Mouse (Mus musculus): ENCODE results near the gene Smok3c. TPM values are rescaled to one million over a fixed set of nuclear protein-coding genes. Genes with fewer than 3 reads are reported as not detected.

Smok3c gene
- polyA plus RNA-seq, 1 experiment from 2014 or later: not detected

DNA sequence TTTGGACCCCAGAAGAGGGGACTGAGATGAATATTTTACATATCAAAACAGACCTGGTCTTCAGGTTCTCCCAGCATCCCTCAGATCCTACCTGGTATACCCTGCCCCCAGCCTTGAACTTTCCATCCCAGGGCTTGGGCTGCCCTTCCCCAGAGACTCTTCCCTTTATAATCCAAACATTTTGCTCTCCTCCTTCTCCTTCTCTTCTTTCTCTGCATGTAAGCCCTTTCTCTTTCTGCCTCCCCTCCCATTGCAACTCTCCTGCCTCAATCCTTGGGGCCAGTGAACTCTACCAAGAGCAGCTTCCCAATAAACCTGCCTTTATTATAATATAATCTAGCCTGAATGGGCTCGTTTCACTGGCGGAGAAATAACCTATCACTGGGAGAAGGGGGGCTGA, 30.9 kb downstream of the Smok3c start:
- ATAC-seq (no peak), DNase-seq (ENCODE audit: low spot score) (no peak)
- Histone ChIP-seq H3K9ac (replicated peaks; ENCODE audit: low read depth) (no peak overlapping the region), H3K27me3 (replicated peaks; ENCODE audit: insufficient read depth, low read length) (no peaks in the 10 kb centered on the region), H3K27ac (ENCODE audit: low read length) (no peak overlapping the region), H3K36me3 (ENCODE audit: insufficient read depth, low read length) (no peaks in the 10 kb centered on the region), H3K4me3 (ENCODE audit: low read depth, low read length) (no peak overlapping the region), H3K9me3 (ENCODE audit: low read length) (no peaks in the 10 kb centered on the region), H3K4me1 (ENCODE audit: insufficient read depth, low read depth, low read length) (peaks cover 11% of the 10 kb centered on the region; the same call in 1 of the 2 replicates), H3K4me2 (replicated peaks; ENCODE audit: low read depth, low read length) (no peak overlapping the region)
- WGBS: 92% methylated on average over 2 of the region's 2 CpGs
- TF ChIP-seq CTCF (IDR thresholded peaks at IDR 0.05) (no peak), EP300 (IDR thresholded peaks at IDR 0.05) (no peak)

DNA sequence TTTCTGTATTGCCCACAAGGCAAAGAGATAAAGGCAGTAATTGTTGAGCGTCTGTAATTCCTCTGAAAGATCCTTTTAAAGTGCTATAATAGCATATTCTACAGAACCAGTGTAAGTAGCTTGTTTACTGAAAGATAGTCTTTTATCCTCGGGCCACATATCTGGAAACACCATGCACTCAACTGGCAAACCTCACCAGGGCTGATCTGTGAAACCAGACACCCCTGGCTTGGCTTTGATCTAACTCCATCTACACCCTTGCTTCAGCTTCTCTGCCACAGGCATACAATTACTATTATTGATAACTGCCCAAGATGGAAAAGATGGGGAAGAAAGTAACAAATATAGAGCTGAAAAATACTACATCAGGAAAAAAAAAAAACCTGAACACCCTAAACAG, 31.5 kb downstream of the Smok3c start:
- WGBS: 49% methylated on average over 2 of the region's 2 CpGs
- DNase-seq (ENCODE audit: low spot score) (no peak), ATAC-seq (no peak)
- no peaks in the 10 kb centered on the region for H3K27me3 ChIP-seq (replicated peaks; ENCODE audit: insufficient read depth, low read length)
- H3K4me1 ChIP-seq (ENCODE audit: insufficient read depth, low read depth, low read length): peaks cover 11% of the 10 kb centered on the region; the same call in 1 of the 2 replicates
- no peak overlapping the region for H3K9ac ChIP-seq (replicated peaks; ENCODE audit: low read depth)
- TF ChIP-seq EP300 (IDR thresholded peaks at IDR 0.05): no peak
- TF ChIP-seq CTCF (IDR thresholded peaks at IDR 0.05): no peak
- H3K9me3 ChIP-seq (ENCODE audit: low read length): no peaks in the 10 kb centered on the region
- H3K36me3 ChIP-seq (ENCODE audit: insufficient read depth, low read length): no peaks in the 10 kb centered on the region
- H3K4me3 ChIP-seq (ENCODE audit: low read depth, low read length): peak overlapping the region; percentile 99; the same call in 1 of the 2 replicates
- no peak overlapping the region for H3K27ac ChIP-seq (ENCODE audit: low read length)
- peak overlapping the region; percentile 67 for H3K4me2 ChIP-seq (replicated peaks; ENCODE audit: low read depth, low read length)

DNA sequence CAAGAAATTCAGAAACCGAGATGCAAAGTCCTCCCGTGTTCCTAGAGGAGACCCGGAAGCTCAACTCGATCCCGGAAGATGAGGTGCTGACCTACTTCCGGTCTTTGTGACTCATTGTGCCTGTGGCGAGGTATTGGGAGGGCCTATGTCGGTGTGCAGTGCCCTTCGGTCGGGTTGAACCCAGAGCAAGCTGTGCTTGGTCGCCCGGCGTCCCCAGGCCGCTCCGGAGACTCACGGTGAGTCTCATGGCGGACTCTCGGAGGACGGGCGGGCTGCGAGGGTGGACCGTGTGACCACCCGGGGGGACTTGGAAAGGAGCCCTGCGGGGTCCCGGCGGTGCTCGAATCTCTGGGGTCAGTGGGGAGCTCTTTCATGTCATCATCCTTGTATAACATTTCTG, 32.0 kb downstream of the Smok3c start, which contains the start of gene Zkscan1:
Gene Zkscan1, plus strand, starts transcription at position 89 of the 400 bp plus-strand sequence.
- peak within 1 kb of the TSS; percentile 98 for H3K9ac ChIP-seq (replicated peaks; ENCODE audit: low read depth)
- no peaks in the 10 kb centered on the region for H3K27me3 ChIP-seq (replicated peaks; ENCODE audit: insufficient read depth, low read length)
- WGBS: 1% methylated on average over 27 of the region's 27 CpGs
- TF ChIP-seq CTCF (IDR thresholded peaks at IDR 0.05) (no peak), EP300 (IDR thresholded peaks at IDR 0.05) (peak; percentile 31; the same call in 1 of the 2 replicates)
- H3K36me3 ChIP-seq (ENCODE audit: insufficient read depth, low read length): no peaks in the 10 kb centered on the region
- ATAC-seq: peak; percentile 95
- H3K4me1 ChIP-seq (ENCODE audit: insufficient read depth, low read depth, low read length): peaks cover 11% of the 10 kb centered on the region; the same call in 1 of the 2 replicates
- H3K4me2 ChIP-seq (replicated peaks; ENCODE audit: low read depth, low read length): peak within 1 kb of the TSS; percentile 67
- peak within 1 kb of the TSS; percentile 99 for H3K4me3 ChIP-seq (ENCODE audit: low read depth, low read length)
- DNase-seq (ENCODE audit: low spot score): peak; percentile 97
- peak within 1 kb of the TSS; percentile 94 for H3K27ac ChIP-seq (ENCODE audit: low read length)
- H3K9me3 ChIP-seq (ENCODE audit: low read length): no peaks in the 10 kb centered on the region

DNA sequence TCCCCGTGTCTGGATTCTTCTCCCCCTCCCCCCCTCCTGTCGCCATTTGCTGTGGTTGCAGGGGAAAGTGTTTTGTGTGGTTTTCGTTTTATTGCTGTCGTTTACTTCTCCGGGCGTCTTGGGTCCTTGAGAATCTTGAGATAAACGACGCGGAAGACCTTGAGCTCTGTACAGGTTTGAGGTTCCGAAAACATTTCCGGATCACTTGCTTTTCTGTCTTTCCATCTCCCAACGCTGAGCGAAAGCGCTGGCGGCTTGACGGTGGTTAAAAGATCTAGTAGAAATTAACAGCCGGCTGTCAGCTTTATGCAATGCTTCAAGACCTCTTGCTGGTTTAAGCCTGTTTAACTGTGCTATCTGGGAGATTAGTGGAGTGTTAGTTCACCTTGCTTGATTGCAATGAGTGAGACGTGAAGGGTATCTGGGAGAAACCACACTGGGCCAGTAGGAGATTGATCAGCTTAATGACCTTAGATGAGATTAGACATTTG, 32.5 kb downstream of the Smok3c start:
- DNase-seq (ENCODE audit: low spot score) (peak; percentile 49), ATAC-seq (peak; percentile 16)
- 0% methylated on average over 18 of the region's 18 CpGs for WGBS
- peak overlapping the region; percentile 98 for H3K9ac ChIP-seq (replicated peaks; ENCODE audit: low read depth)
- H3K4me3 ChIP-seq (ENCODE audit: low read depth, low read length): peak overlapping the region; percentile 99
- peaks cover 11% of the 10 kb centered on the region; the same call in 1 of the 2 replicates for H3K4me1 ChIP-seq (ENCODE audit: insufficient read depth, low read depth, low read length)
- no peaks in the 10 kb centered on the region for H3K36me3 ChIP-seq (ENCODE audit: insufficient read depth, low read length)
- H3K4me2 ChIP-seq (replicated peaks; ENCODE audit: low read depth, low read length): peak overlapping the region; percentile 67
- H3K27me3 ChIP-seq (replicated peaks; ENCODE audit: insufficient read depth, low read length): no peaks in the 10 kb centered on the region
- no peaks in the 10 kb centered on the region for H3K9me3 ChIP-seq (ENCODE audit: low read length)
- peak overlapping the region; percentile 94 for H3K27ac ChIP-seq (ENCODE audit: low read length)
- TF ChIP-seq CTCF (IDR thresholded peaks at IDR 0.05): no peak
- no peak for TF ChIP-seq EP300 (IDR thresholded peaks at IDR 0.05)

DNA sequence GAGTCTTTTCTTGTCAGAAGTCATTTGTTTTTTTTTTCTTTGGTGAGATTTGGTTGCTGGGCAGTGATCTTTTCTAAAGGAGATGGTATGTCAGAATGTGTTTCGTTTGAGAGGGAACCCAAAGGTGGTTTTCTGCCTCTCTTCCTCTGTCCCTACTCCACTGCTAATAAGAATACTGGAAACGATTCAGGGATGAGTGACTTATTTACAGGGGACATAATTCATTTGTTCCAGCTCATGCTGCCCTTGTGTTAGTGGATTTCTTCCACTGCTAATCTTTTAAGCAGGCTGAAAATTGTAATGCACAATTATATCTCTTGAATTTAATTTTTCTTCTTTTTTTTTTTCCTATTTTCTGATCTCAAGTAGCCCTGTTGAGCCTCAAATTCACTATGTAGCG, 33.8 kb downstream of the Smok3c start:
- H3K4me3 ChIP-seq (ENCODE audit: low read depth, low read length): no peak overlapping the region

DNA sequence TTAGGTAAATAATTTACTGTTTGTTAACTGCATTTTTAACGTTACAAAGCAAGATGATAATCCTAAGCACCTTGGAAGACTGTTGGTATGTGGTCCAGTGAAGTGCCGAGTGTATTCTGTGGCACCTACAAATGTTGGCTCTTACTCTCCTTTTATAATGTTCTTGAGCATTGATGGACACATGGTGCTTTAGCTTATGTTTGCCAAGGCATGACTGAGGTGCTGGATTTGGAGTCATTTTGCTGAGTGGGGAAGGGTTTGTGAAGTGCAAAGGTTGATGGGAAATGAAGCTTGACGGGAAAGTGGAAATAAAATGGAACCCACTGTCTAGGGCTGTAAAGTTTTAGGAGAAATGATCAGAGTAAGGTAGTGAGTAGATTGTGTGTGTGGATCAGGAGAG, 35.4 kb downstream of the Smok3c start:
- H3K27ac ChIP-seq (ENCODE audit: low read length): peak overlapping the region; percentile 38; the same call in 1 of the 2 replicates
- peaks cover 11% of the 10 kb centered on the region; the same call in 1 of the 2 replicates for H3K4me1 ChIP-seq (ENCODE audit: insufficient read depth, low read depth, low read length)
- H3K4me2 ChIP-seq (replicated peaks; ENCODE audit: low read depth, low read length): peak overlapping the region; percentile 14; the same call in 1 of the 2 replicates
- H3K4me3 ChIP-seq (ENCODE audit: low read depth, low read length): no peak overlapping the region
- no peaks in the 10 kb centered on the region for H3K27me3 ChIP-seq (replicated peaks; ENCODE audit: insufficient read depth, low read length)
- DNase-seq (ENCODE audit: low spot score): peak; percentile 39
- 60% methylated on average over 3 of the region's 3 CpGs for WGBS
- H3K9me3 ChIP-seq (ENCODE audit: low read length): no peaks in the 10 kb centered on the region
- TF ChIP-seq EP300 (IDR thresholded peaks at IDR 0.05): peak; percentile 69; the same call in 1 of the 2 replicates
- TF ChIP-seq CTCF (IDR thresholded peaks at IDR 0.05): no peak
- 0 out of 2 replicates have a peak, but pooled peaks cover 7% of the 10 kb centered on the region for H3K36me3 ChIP-seq (ENCODE audit: insufficient read depth, low read length)
- H3K9ac ChIP-seq (replicated peaks; ENCODE audit: low read depth): no peak overlapping the region
- peak; percentile 50 for ATAC-seq

More for the DNA sequence above, 33.8 kb downstream of the Smok3c start:
- Histone ChIP-seq H3K4me2 (replicated peaks; ENCODE audit: low read depth, low read length) (no peak overlapping the region), H3K9ac (replicated peaks; ENCODE audit: low read depth) (no peak overlapping the region), H3K9me3 (ENCODE audit: low read length) (no peaks in the 10 kb centered on the region), H3K36me3 (ENCODE audit: insufficient read depth, low read length) (no peaks in the 10 kb centered on the region), H3K4me1 (ENCODE audit: insufficient read depth, low read depth, low read length) (peaks cover 11% of the 10 kb centered on the region; the same call in 1 of the 2 replicates), H3K27me3 (replicated peaks; ENCODE audit: insufficient read depth, low read length) (no peaks in the 10 kb centered on the region), H3K27ac (ENCODE audit: low read length) (no peak overlapping the region)
- TF ChIP-seq EP300 (IDR thresholded peaks at IDR 0.05): no peak
- TF ChIP-seq CTCF (IDR thresholded peaks at IDR 0.05): no peak
- ATAC-seq (no peak), DNase-seq (ENCODE audit: low spot score) (no peak)
- 81% methylated on average over 3 of the region's 3 CpGs for WGBS

All from lung, postnatal 0 days (tissue).